Mouse (Mus musculus): Measurements from ENCODE around the gene Brap. TPM values are rescaled to one million over a fixed set of nuclear protein-coding genes. Genes with fewer than 3 reads are reported as not detected.
A peak's percentile ranks its signal among the peaks of the same experiment; 100 is the strongest.
"Not testable (repeated sequence)": the region's sequence is repeated elsewhere in the genome, so short reads cannot be mapped to it uniquely, and the experiment has no call there.

The Brap gene
- total RNA-seq, 2 experiments from 2014 or later, result 53.5 to 58.7 TPM

DNA sequence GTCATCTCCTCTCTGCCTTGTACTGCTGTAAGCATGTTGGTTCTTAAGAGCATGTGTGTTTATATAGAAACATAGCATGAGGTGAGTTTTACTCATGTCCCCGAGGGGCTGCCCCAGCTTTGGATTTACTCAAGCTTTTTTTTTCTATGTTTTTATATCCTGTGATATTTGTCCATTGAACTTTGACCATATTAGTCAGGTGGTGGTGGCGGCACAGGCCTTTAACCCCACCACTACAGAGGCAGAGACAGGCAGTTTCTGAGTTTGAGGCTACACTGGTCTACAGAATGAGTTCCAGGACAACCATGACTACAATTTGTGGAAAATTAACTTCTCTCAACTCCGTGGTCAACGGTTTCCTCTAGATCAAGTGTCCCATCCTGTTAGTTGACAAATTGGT lies 6.7 kb downstream of the Brap start:
- no peak for DNase-seq (ENCODE audit: low spot score in 2 of 2)

DNA sequence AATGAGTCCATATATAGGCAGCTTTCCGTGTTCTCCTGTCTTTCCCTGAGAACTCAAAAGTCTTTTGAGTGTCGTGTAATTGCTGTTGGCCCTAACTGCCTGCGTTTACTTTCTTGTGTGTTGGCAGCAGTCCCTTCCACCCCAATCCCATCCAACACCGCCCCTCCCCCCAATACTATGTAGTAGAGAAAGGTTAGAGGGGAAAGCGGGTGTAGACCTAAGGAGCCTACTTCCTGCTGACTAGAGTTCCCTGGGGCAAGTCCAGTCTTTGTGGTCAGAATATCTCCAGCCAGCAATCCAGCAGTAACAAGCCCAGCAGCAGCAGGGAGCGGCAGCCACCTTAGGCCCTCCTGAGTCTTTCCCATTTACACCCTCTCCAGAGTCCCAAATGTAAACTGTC lies 8.0 kb downstream of the Brap start:
- DNase-seq (ENCODE audit: low spot score in 2 of 2), result no peak

DNA sequence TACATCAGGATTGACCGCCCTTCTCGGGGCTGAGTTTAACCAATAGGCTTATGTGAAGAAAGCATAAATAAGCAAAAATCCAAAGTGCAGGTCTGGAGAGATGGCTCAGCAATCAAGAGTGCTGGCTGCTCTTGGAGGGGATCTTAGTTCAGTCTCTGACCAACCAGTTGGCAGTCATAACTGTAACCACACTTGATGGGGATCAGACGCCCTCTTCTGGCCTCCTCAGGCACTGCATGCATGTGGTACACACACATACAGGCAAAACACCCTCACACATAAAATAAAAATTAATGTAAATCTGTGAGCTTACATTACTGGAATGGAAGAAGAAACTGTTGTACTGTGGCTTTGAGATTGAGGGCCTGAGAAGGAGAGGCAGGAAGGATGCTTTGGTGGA lies 10.0 kb downstream of the Brap start:
- no peak for DNase-seq (ENCODE audit: low spot score in 2 of 2)

DNA sequence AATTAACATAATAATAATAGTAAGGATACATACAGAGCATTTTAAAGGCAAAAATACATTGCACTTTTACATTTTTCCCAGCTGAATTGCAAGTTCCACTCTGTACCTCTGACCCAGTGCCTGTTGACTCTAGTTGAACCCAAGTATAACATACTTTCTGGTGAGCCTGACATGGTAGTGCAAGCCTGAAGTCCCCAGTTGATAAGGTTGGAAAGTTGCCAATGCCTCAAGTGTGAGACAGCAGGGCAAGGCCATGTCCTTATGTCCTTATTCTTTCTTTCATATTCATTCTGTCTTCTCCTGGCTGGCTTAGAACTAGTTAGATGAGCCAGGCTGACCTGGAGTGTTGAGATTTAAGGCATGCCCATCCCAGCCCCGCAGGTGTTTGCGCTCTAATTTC lies 21.9 kb downstream of the Brap start:
- DNase-seq (ENCODE audit: low spot score in 2 of 2), result no peak

DNA sequence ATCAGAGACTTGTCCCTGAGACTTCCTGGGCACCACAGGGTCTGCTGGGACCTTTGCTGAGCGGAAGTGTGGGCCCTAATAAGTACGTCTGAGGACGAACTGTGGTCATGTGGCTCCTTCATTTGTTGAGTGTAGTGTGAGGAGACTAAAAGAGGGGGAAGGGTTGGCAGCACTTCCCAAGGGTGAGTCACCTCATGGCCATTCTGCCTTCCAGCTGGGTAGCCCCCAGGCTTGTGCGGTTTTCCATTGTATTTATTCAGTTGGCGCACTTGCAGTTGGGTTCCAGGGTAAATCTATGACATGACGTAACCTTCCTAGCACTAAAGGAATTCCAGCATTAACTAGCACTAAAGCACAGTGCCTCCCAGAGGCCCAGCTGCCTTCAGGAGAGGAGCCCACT lies 25.1 kb downstream of the Brap start:
- no peak for DNase-seq (ENCODE audit: low spot score in 2 of 2)

DNA sequence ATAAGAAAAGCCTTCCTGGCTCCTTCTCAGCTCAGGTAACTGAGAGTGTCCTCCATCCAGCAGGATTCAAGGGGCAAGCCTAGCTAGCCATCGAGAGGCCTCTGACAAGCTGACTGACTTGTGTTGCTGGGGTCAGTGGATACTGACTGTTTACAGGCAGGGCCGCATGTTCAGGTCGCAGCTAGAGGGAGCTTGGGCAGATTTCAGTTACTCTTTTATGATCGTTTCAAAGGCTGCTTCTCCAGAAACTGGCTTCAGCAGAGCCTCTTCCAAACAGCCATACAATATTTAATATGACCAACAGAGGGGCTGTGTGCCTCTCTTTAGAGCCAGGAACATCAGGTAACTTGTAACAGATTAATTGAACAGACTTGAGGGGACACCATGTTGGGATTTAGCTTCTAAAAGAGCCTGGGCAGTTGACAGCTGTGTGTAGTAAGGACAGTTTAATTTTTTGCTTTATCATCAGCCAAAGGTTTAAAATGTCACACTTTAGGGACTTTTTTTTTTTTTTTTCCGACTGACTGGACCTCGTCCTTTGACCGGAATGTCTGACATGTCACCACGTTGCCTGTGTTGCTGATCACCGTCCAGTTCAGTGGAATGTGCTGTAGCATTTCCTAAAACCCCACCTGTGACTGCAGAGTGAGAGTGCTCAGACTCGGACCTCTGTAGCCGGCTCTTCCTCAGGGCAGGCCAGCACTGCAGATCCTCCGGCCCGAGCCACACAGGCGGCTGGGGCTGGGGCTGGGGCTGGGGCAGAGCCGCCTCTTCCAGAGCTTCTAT lies 25.9 kb downstream of the Brap start:
- DNase-seq (ENCODE audit: low spot score in 2 of 2), result no peak

DNA sequence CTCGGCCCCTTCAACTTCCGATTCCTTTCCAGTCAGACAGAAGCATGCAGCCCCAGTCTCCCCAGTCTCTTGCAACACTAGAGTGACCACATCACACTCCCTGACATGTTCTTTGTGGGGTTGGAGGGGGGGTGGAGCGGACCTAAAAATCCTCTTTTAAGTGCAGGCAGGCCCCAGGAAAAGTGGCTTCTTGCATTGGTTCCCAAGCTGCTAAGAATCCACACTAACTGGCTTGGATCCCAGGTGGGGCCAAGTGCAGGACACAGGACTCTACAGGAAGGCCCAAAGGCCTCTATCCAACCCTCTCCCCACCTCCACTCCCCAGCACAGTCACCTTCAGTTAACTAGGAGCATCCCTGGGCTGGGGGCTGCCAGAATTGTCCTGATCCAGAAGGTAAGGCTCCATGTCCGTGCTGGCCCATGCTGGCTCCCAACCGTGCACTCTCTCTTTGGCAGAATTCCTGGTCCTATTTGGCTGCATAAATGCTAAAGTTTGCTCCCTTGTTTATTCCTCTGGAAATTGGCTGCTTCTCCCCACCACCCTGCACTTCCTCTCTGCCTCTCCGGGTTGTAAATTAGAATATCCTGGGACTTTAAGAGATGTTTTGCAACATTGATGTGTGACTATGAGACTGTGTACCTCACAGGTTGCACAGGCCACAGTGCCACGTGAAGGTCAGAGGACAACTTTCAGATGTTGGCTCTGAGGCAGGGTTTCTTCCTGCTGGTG lies 30.3 kb downstream of the Brap start:
- DNase-seq (ENCODE audit: low spot score in 2 of 2), result no peak

DNA sequence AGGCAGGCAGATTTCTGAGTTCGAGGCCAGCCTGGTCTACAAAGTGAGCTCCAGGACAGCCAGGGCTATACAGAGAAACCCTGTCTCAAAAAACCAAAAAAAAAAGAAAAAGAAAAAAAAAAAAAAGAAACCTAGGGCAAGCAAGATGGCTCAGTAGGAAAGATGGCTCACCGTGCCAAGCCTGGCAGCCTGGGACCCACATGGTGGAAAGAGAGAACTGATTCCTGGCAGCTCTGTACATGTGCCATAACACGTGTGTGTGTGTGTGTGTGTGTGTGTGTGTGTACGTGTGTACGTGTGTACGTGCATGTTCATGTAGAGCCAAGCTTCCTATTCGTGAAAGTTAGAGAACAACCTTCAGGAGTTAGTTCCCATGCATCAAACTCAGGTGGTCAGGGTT lies 31.1 kb downstream of the Brap start:
- not testable (repeated sequence) for DNase-seq (ENCODE audit: low spot score in 2 of 2)

DNA sequence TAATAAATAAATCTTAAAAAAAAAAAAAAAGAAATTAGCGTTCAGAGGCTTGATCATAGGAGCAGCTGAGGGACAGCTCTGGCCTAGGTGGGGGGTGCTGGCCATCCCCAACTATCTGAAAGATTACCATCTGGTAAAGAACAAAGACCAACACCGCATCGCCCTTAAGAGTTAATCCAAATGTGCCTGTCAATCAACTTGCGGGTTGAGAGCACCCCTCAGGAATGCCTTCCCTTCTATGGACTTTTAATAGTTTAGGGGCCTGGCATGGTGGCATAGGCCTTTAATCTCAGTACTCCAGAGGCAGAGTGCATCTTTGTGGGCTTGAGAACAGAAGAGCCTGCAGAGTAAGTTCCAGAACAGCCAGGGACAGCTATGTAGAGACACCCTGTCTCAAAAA lies 32.5 kb downstream of the Brap start:
- no peak for DNase-seq (ENCODE audit: low spot score in 2 of 2)

DNA sequence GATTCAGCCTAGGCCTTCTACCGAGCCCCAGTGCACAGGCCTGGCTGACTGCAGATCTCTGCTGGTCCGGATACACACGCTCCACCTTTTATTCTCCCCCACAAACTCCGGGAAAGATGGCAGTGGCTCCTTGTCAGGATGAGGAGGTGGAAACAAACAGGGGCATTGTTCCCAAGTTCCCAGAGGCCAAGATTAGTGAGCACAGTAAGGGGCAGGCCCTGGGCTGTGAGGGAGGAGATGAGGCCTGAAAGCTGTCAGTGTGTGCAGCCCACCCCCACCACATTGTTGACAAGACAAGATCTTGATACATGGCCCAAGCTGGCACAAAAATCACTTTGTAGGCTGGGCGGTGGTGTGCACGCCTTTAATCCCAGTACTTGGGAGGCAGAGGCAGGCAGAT lies 36.4 kb downstream of the Brap start:
- no peak for DNase-seq (ENCODE audit: low spot score in 2 of 2)

DNA sequence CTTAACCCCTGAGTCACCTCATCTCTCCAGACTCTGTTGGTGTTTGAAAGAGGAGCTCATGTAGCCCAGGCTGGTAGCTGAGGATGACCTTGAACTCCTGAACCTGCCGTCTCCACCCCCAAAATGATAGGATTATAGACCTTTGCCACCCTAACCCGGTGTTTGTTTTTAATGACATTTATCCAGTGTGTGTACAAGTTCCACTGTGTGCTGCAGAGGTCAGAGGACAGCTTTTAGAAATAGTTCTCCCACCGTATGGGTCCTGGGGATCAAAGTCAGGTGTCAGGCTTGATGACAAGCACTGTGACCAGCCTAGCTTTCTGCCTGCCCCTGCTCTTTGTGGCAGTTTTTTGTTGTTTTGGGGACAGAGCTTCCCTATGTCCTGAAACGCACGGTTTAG lies 39.5 kb downstream of the Brap start:
- no peak for DNase-seq (ENCODE audit: low spot score in 2 of 2)

DNA sequence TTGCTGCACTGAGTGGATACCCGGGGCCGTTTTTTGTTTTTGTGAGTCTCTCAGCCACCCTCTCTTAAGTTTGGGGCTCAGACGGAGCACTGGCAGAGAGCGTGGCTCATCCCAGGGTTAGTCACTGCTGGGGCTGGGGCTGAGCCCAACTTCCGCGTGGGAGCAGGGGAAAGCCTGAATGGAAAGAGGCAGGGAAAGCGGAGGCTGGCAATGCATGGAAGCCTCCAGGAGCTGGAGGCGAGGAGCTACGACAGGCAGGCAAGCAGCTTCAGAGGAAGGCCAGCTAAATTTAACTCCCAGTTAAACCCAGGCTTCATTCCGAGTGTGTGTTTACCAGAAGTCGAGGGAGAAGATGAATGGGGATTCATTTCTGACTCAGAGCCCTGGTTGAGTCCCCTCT lies 40.1 kb downstream of the Brap start:
- peak; percentile 48 to 54 for DNase-seq (ENCODE audit: low spot score in 2 of 2)

DNA sequence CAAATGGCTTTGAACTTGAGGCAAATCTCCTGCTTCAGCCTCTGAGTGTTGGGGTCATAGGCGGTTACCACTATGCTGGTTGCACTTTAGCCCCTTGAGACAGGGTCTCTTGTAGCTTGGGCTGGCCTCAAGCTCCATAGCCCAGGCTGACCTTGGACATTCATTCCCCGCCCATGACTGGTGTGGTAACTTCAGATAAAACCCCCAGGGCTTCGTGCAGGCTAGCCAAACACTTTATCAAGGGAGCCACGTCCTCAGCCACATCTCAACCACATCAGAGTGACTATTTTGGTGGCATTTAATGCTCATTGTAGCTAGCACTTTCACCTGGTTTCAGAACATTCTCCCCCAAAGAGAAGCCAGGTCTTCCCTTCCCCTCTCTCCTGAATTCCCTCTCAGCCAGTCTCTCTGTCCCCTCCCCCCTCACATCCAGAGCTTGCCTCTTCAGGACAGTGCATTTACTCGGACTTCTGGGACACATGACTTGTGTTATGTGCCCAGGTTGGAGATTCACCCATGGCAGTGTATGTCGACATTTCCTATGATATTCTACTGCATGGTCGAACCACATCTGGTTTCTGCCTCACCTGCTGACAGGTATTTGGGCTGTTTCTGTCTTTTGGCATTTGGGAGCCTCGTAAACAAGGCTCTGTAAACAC lies 40.9 kb downstream of the Brap start:
- DNase-seq (ENCODE audit: low spot score in 2 of 2), result peak in 1 of 2 experiments; percentile 38

DNA sequence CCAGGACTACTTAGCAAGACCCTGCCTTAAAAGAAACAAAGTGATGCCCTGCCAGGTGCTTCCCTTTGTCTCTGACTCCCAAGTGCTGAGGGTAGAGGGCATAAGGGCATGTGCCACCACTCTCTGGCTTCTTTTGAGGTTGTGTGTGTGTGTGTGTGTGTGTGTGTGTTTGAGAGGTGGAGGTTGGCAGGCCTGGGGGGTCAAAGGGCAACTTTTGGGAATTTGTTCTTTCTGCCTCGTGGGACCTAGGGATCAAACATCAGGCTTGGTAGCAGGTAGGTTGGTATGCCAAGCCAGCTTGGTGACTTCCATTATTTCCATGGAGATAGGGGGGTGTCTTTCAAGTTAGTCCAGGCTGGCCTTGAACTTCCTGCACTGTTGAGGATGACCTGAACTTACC lies 43.0 kb downstream of the Brap start:
- DNase-seq (ENCODE audit: low spot score in 2 of 2), result no peak

DNA sequence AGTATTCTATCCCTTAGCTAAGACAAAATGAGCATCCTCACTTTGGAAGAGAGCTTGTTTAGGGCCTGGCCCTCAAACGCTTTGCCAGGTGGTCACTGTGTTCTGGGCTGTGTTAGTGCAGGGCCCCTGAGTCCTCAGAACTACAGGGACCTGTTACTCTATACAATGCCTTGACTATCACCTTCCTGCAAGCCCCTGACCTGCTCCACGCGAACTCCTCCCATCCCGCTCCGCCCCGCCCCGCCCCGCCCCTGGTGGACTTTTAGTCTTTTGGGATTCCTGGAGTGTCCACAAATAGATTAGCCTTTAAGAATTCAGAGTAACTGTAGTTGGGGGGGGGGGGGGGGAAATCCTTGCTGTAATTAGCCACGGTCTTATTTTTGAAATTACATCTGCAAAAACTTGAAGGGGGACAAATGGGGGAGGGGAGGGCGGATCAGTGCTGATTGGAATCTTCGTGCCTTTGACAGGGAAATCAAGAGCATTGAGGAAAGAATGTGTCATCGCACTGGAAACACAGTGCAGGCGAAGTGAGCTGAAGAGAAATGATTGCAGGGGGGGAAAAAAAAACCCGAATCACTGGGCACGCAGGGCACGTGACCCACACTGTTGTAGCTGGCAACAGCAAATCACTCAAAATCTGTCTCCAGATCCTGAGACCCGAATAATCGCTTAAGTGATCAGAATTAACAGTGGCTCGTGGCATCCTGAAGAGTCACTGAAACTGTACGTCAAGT lies 44.3 kb downstream of the Brap start:
- DNase-seq (ENCODE audit: low spot score in 2 of 2), result no peak

DNA sequence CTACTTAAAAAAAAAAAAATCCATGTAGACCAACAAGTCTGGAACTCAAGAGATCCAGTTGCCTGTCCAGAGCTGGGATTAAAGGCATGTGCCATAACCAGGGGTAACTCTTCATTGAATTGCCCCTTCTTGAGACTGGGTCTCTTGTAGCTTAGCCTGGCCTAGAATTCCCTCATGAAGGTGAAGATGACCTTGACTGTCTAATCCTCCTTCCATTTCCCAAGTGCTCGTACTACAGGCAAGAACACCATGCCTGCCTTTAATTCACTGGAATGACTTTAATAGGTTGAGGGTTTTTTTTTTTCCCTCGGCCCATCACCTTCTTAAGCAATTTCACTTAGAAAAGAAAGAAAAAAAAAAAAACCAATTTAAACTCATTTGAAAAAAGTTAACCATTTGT lies 50.0 kb downstream of the Brap start:
- DNase-seq (ENCODE audit: low spot score in 2 of 2), result no peak

DNA sequence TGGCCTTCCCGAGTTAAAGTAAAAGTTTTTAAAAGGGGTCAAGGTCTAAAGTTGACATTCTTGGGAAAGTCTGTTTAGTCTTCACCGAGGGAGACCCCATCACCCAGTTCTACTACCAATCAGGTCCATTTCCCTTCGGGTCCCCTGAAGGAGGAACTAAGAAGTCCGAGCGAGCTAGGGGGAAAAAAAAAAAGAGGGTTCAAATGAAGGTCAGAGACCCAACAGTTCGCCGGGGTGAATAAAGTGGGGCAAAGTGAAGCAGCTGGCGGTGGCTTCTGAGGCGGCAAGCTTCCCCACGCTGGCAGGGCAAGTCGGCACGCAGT lies 50.4 kb downstream of the Brap start:
- DNase-seq (ENCODE audit: low spot score in 2 of 2), result no peak

DNA sequence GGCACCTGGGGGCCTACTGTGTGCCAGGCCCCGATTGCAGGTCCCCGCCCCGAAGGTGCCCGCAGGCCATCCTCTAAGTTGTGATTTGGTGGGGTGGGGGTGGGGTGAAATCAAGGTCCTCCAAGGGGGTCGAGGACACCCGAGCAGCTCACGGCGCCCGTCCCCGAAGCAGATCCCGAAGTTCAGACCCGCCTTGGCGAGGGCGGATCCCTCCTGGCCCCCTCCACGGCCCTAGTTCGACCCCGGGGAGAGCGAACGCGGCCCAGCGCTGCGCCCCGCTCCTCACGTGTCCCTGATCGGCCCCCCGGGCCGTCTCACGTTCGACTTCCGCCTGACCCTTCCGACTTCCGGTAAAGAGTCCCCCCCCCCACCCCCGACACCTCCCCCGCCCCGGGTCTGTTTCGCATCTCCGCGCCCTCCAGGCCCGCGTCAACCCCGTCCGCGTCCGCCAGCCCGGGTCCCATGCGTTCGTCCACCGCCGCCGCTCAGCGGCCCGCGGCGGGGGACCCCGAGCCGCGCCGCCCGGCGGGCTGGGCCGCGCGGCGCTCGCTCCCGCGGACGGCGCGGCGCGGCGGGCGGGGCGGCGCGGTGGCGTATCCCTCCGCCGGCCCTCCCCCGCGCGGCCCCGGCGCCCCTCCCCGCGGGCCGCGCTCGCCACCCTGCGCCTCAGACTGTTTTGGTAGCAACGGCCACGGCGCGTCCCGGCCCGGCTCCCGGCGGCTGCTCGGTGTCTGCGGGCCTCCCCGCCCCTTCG lies 51.0 kb downstream of the Brap start, which contains the start of gene Atxn2:
Gene Atxn2 (plus strand): TSS at position 164 of the 754 bp plus-strand sequence.
- DNase-seq (ENCODE audit: low spot score in 2 of 2), result peak; percentile 83 to 84

DNA sequence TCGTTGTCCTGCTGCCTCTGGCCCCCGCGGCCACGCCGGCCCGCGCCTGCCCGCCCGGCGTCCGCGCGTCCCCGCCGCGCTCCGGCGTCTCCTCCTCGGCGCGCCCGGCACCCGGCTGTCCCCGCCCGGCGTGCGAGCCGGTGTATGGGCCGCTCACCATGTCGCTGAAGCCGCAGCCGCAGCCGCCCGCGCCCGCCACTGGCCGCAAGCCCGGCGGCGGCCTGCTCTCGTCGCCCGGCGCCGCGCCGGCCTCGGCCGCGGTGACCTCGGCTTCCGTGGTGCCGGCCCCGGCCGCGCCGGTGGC lies 51.5 kb downstream of the Brap start:
- DNase-seq (ENCODE audit: low spot score in 2 of 2), result no peak

DNA sequence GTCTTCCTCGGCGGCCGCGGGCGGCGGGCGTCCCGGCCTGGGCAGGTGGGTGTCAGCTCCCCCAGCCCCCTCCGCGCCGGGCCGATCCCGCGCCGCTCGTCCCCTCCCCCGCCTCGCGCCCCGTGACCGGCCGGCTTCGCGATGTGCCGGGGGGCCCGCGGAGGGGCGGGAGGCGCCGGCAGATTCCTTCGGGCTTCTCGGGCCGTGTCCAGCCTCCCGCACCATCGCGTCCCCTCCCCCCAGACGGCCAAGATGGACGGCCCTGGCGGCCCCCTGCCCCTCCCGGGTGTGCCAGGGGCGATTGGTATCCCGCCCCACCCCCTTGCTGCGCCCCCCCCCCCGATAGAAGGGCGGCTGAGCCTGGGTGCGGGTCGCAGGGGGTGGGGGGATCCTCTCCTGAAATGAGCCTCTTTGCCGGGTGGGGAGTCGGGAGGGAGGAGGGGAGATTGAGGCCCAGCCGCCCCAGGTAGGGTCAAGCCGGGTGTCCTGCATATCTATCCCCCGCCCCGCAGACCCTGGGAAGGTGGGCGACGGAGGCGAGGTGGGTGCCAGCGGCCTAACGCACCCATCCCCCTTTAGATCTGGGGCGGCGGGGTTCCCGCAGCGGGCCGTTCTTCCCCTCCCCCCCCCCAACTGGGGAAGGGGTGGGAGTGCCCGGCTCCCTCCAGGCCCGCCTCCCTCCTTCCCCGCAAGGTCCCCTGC lies 52.0 kb downstream of the Brap start:
- DNase-seq (ENCODE audit: low spot score in 2 of 2), result peak; percentile 52 to 55

All from adrenal gland, adult 18-20 months (tissue).